Mouse (Mus musculus) G1E (cell line): ENCODE data around the gene Adamts13. TPM values are rescaled to one million over a fixed set of nuclear protein-coding genes. Genes with fewer than 3 reads are reported as not detected.

Experiments used
- ATAC-seq: 2 replicates; pipeline ENCODE4 v1.8.0; 2016; ENCODE audit warnings: mild to moderate bottlenecking; ENCODE audit not compliant: insufficient number of reproducible peaks, poor library complexity, low FRiP score, severe bottlenecking; ENCODE audit errors: extremely low read depth
- DNase-seq: peaks from one replicate; pipeline ENCODE4 v3.0.0; 2012; ENCODE audit warnings: low spot score
- H3K27me3 ChIP-seq: 2 replicates; pipeline ENCODE4 v1.6.1; 2012; ENCODE audit warnings: mild to moderate bottlenecking, low read length, inconsistent platforms; ENCODE audit not compliant: insufficient read depth
- H3K36me3 ChIP-seq: replicated peaks from 2 replicates; pipeline ENCODE3; 2012; ENCODE audit warnings: mild to moderate bottlenecking, inconsistent platforms
- H3K4me1 ChIP-seq: 2 replicates; pipeline ENCODE4 v1.6.1; 2012; ENCODE audit warnings: low read depth, low read length, inconsistent platforms, mixed read lengths; ENCODE audit not compliant: insufficient read depth
- H3K4me3 ChIP-seq: 2 replicates; pipeline ENCODE4 v1.5.1; 2012; ENCODE audit warnings: low read depth, mild to moderate bottlenecking, inconsistent platforms, low read length, moderate library complexity, mixed read lengths
- H3K9me3 ChIP-seq: replicated peaks from 2 replicates; pipeline ENCODE4 v1.6.1; 2012; ENCODE audit warnings: inconsistent platforms
- CTCF ChIP-seq: IDR thresholded peaks from 2 replicates; pipeline ENCODE4 v1.5.1; 2012; ENCODE audit warnings: low read depth, low read length, inconsistent platforms, mixed read lengths
- GATA1 ChIP-seq: IDR thresholded peaks from 2 replicates; pipeline ENCODE4 v1.6.1; 2012; ENCODE audit warnings: borderline replicate concordance, low read length, inconsistent platforms, mixed read lengths
- GATA2 ChIP-seq: IDR thresholded peaks from 2 replicates; pipeline ENCODE4 v1.6.1; 2012; ENCODE audit warnings: low read depth, low read length, inconsistent platforms, borderline replicate concordance
- POLR2AphosphoS5 ChIP-seq: IDR thresholded peaks from 2 replicates; pipeline ENCODE4 v1.6.1; 2012; ENCODE audit warnings: low read depth, low read length, inconsistent platforms; ENCODE audit not compliant: insufficient replicate concordance
- TAL1 ChIP-seq: conservative IDR thresholded peaks from 2 replicates; pipeline ENCODE4 v1.6.1; 2012; ENCODE audit warnings: low read depth, low read length, inconsistent platforms, mixed read lengths
- polyA plus RNA-seq: library from polyadenylated mRNA; stranded (reverse); fragments of >175 nt; gene quantifications from 2 replicates; pipeline ENCODE4 v1.2.3, GENCODE M21; 2012
- total RNA-seq, 2 experiments: library from RNA; stranded (forward) in 1 of 2; stranded (reverse) in 1 of 2; fragments of 200-1000 nt in 1 of 2; fragments of >200 nt in 1 of 2; fragmentation: Nextera tagmentation in 1 of 2; gene quantifications; 2 replicates each; pipeline ENCODE4 v1.2.3; 2014 to 2017

Adamts13 gene
- total and polyA plus RNA-seq, 3 experiments = not detected

DNA sequence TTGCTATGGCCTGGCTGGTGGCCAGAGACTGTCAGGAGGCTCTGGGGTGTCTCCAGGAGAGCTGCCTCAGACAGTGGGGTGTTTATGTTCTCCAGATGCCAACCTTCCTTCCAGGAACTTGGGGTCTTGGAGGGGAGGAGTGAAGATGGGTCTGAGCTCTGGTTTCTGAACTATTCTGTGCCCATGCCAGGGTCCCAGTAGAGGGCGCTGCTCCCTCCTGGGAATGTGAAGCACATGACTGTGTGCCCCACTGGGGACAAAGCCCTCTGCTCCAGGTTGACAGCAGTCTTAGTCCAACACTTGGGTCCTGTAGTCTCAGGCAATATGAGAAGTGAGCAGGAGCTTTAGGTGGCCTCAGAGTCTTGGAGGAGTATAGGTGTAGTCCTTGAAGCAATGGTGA lies 66.1 kb downstream of the Adamts13 start:
- no peak for ATAC-seq
- no peak for DNase-seq
- Histone ChIP-seq H3K4me1 (peaks cover 7% of the 10 kb centered on the region; the same call in 1 of the 2 replicates), H3K27me3 (peaks cover 27% of the 10 kb centered on the region), H3K36me3 (no peaks in the 10 kb centered on the region), H3K9me3 (no peaks in the 10 kb centered on the region), H3K4me3 (no peak overlapping the region)
- TF ChIP-seq TAL1 (no peak), GATA2 (no peak), POLR2AphosphoS5 (no peak), CTCF (0 out of 2 replicates have a peak, but pooled peaks have one; percentile 6)

DNA sequence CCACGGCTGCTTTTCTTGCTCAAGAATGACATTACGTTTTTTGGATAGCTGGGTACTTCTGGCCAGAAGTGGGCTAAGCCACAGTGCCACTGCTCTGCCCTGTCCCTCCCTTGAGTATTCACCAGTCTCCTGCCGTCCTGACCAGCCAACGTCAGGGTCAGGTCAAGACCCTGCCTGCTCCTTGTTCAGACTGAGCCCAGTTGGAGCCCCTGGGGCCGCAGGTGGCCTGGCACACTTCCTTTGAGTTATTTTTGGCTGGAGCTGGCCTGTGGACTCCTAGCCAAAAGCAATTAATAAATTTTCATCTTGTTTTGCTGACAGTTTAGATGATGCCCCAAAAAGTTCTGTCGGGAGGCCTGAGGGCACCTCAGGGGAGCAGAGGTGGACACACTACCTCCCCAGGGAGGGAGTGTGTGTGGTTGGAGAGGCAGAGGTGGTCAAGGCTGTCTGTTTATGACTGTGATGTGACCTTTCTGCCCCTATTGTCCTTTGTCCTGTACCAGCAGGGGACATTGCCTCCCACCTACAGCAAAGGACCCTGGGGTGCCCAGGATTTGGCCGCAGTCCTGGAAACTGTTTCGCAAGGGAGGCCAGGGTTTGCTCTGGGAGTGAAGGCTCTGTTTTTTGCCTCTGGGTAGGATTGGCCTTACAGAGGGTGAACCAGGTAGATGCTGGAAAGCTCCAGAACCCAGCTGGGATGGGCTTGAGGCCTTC lies 69.1 kb downstream of the Adamts13 start:
- peaks cover 7% of the 10 kb centered on the region; the same call in 1 of the 2 replicates for H3K4me1 ChIP-seq
- no peaks in the 10 kb centered on the region for H3K9me3 ChIP-seq
- H3K36me3 ChIP-seq = no peaks in the 10 kb centered on the region
- TF ChIP-seq POLR2AphosphoS5 = no peak
- TF ChIP-seq GATA1 = no peak
- ATAC-seq (no peak), DNase-seq (no peak)
- no peak overlapping the region for H3K4me3 ChIP-seq
- H3K27me3 ChIP-seq = peaks cover 42% of the 10 kb centered on the region

DNA sequence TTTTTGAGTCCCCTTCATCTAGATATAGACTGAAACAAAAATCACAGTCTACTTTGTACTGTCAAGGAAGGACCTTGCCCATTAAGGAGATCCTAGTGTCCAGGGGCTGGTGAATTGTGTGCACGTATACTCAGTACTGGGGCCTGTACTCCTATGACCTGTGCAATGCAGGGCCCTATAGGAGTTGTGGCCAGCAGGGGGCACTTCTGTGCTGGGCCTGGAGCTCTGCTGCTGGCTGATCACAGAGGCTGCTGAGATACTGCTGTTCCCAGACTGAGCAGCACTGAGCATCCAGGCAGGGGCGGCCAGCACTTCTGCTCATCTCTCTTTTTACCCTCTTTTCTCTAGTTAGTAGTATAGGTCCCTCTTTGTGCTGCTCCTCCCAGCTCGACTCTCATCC lies 70.2 kb downstream of the Adamts13 start:
- 0 out of 2 replicates have a peak, but pooled peaks have one; percentile 24 for TF ChIP-seq CTCF
- no peak for TF ChIP-seq GATA1
- H3K4me1 ChIP-seq = peaks cover 6% of the 10 kb centered on the region; the same call in 1 of the 2 replicates
- H3K27me3 ChIP-seq = peaks cover 45% of the 10 kb centered on the region
- ATAC-seq = no peak
- H3K36me3 ChIP-seq = no peaks in the 10 kb centered on the region
- H3K9me3 ChIP-seq = no peaks in the 10 kb centered on the region
- no peak overlapping the region for H3K4me3 ChIP-seq
- DNase-seq = no peak

DNA sequence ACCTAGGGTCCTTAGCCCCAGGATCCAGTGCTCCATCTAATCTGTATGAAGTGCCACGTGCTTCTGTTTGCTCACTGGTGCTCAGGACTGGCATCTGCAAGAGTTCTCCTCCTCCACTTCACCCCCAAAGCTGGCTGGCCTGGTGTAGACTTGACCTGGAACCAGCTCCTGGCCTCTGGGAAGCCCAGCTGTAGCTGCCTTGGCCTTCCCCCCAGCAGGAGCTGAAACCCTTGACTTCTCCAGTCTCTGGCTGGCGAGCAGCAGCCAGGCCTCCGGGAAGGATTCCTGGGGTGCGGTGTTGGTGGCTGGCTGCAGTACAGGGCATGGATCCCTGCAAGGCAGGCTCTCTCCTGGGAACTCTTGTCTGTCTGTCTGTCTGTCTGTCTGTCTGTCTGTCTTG lies 71.0 kb downstream of the Adamts13 start:
- Histone ChIP-seq H3K9me3 (no peaks in the 10 kb centered on the region), H3K4me1 (no peaks in the 10 kb centered on the region), H3K4me3 (no peak overlapping the region), H3K36me3 (no peaks in the 10 kb centered on the region), H3K27me3 (peaks cover 44% of the 10 kb centered on the region)
- no peak for ATAC-seq
- DNase-seq = no peak
- TF ChIP-seq GATA2 (no peak), GATA1 (no peak), CTCF (no peak), TAL1 (no peak), POLR2AphosphoS5 (no peak)

DNA sequence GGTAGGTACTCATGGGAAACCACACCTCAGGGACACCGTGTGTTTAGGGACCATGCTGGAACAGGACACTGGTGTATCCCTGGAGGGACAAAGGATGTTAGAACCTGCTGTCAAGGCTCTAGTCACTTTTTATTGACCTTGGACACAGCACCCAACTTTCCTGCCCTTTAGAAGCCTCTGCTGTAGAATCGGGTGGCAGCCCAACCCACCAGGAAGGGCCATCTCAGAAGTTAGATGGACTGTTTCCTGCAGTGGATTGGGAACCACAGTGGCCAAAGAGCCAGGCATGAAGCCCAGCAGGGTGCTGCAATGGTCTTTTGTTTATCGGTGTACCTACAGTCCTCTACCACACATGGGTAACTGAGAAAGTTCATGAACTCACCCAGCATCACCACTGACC lies 71.4 kb downstream of the Adamts13 start:
- ATAC-seq = no peak
- peaks cover 41% of the 10 kb centered on the region for H3K27me3 ChIP-seq
- no peak for TF ChIP-seq TAL1
- TF ChIP-seq GATA1 = no peak
- TF ChIP-seq CTCF = no peak
- TF ChIP-seq GATA2 = no peak
- TF ChIP-seq POLR2AphosphoS5 = no peak

DNA sequence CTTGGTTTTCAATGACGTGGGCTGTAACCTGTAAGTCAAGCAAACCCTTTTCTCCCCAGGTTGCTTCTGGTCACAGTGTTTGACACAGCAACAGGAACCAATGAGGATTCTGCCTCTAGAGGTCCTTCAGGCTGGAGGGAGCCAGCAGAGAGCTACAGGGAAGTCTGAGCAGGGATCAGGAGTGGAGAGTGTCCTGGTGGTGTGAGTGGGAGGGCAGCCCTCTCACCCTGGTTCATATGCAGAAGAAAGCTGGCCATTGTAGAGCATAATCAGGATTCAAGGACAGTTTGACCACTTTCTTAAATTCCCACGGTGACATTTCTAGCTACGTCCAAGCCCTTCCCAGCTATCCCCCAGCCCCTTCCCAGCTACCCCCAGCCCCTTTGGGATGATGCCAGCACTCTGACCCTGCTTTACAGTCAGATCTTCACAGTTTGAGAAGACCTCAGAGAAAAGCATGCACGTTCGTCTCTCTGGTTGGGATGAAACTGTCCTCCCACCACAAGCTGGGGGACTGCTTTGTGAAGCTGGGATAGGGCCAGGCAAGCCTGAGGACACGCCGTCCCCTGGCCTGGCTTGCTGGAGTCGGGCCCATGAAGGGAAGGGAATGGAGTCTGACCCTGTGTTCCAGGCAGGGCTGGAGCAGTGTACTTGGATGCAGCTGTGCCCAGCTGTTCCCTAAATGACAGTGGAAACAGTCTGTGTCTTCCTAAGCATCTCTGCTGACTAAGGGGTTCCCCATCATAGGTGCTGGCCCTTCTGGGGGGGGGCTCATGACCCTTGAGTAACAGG lies 73.0 kb downstream of the Adamts13 start:
- H3K36me3 ChIP-seq = no peaks in the 10 kb centered on the region
- H3K4me3 ChIP-seq = no peak overlapping the region
- peaks cover 35% of the 10 kb centered on the region for H3K27me3 ChIP-seq
- DNase-seq (no peak), ATAC-seq (no peak)
- no peaks in the 10 kb centered on the region for H3K4me1 ChIP-seq
- TF ChIP-seq CTCF = no peak
- TF ChIP-seq GATA1 = no peak
- no peak for TF ChIP-seq POLR2AphosphoS5
- no peak for TF ChIP-seq GATA2
- no peak for TF ChIP-seq TAL1
- H3K9me3 ChIP-seq = no peaks in the 10 kb centered on the region

More for the DNA sequence above, 71.4 kb downstream of the Adamts13 start:
- no peaks in the 10 kb centered on the region for H3K4me1 ChIP-seq
- no peaks in the 10 kb centered on the region for H3K36me3 ChIP-seq
- no peaks in the 10 kb centered on the region for H3K9me3 ChIP-seq
- H3K4me3 ChIP-seq = no peak overlapping the region
- DNase-seq = no peak
